Mouse (Mus musculus) gastrocnemius, postnatal 14 days (tissue): ENCODE data around the gene Hsd17b1. TPM values are rescaled to one million over a fixed set of nuclear protein-coding genes. Genes with fewer than 3 reads are reported as not detected.
"Not testable (repeated sequence)": the region's sequence is repeated elsewhere in the genome, so short reads cannot be mapped to it uniquely, and the experiment has no call there.

Experiments used
- DNase-seq: peaks from one replicate; pipeline ENCODE4 v3.0.0; 2021; ENCODE audit warnings: mixed read lengths
- intact Hi-C: fragments of 180-260 bp; cut with DNase I; formaldehyde crosslinking; loops from one replicate; pipeline ENCODE4 v1.15.1; 2025; ENCODE audit warnings: low total_unique reads
- microRNA-seq, 2 experiments: library from miRNA; unstranded; fragments of <30 nt; microRNA quantifications; one replicate each; pipeline ENCODE4 v1.2.0; 2021
- total RNA-seq, 2 experiments: library from RNA; stranded (reverse); gene quantifications; 2 replicates each; pipeline ENCODE4 v1.2.3; 2021

The Hsd17b1 gene
- total RNA-seq, 2 experiments from 2014 or later, result 0.29 TPM; not detected in 1

DNA sequence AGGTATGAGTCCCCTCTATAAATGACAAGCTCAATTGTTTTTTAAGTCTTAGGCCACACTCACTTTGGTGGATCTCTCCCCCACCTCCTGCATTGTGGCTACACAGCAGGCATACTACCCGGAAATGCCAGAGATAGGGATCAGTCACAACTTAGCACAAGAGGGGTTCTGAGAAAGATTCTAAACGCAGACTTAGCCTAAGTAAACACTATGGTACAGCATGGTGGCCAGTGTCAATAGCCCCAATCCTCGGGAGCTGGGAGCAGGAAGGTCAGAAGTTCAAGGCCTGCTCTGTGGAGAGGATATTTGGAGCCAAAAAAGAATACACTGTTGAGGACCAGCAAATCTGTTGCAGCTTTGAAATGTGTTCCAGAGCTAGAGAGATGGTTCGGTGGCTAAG, 39.9 kb downstream of the Hsd17b1 start:
- intact Hi-C loops, result loop anchor here (5.0 kb wide), 1 partner anchor 49 kb away; no protein-coding TSS in a partner anchor
- no peak for DNase-seq

DNA sequence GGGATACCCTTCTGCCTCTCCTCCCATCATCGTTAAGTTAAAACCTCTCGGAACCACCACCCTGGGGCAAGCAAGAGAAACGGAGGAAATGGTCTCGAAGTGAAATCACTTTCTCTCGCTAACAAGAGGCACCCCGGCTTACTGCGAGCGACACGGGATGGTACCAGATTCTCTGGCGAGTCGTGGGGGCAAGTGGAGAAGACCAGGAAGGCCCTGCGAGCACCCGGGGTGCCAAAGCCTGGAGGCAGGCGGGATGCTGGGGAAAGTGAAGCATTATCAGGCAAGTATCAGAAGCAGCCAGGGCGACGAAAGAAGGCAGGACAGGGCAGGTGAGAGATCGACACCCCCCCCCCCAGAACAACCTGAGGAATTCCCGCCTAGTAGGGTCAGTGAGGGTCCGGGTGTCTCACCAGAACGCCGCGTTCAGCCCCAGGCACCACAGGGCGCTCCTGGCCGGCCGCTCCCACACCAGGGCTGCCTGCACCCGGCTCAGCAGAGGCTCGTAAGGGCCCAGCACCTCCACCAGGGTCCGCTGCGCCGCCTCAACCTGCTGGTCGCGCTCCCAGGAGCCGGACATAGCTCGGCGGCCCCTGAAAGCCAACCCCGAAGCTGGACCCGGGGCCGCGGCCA, 41.0 kb downstream of the Hsd17b1 start:
- no peak for DNase-seq
- intact Hi-C loops, result loop anchor here (5.0 kb wide), 1 partner anchor 48 kb away; no protein-coding TSS in a partner anchor

DNA sequence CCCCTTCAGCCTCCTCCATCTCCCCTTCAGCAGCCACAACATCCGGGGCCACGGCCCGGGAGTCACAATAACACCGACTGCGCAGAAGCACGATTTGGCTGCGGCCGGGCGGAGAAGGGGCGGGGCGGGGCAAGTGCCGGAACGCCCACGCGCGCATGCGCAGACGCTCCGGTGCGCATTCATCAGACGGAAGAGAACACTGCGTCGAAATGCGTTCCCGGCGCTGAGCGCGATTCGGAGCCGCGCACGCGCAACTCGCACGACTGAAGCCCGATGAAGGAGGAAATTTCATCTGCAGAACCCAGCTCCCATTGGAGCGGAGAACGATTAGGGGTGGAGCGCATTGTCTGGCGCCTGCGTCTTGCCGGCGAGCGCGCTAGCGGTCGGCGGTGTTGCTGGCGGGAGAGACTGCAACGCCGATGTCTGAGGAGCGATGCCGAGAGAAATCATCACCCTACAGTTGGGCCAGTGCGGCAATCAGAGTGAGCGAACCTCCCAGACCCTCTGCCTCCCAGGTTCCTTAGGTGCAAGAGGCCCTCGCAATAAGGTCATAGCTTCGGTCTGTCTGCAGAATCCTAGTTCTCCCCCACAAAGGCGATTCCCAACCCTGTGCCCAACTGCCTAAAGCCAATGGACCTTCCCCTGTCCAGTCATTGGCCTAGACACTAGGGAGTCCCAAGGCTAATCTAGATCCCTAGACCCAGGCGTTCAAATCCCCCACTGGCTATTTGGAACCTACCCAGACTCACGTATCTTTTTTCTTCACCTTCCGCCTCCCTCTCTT, 41.7 kb downstream of the Hsd17b1 start, which contains the start of the genes Retreg3 and Tubg1:
Gene Retreg3 (minus strand): TSS at position 133 of the 784 bp plus-strand sequence.
Gene Tubg1 (plus strand): TSS at position 178 of the 784 bp plus-strand sequence.
- DNase-seq, result peak; percentile 99
- intact Hi-C loops, result loop anchor here (5.0 kb wide), 1 partner anchor 47 kb away; no protein-coding TSS in a partner anchor

GRCm38 (mm10) chr11:101120545-101121188, 42.5 kb downstream of the Hsd17b1 start:
- DNase-seq, result no peak

GRCm38 (mm10) chr11:101124494-101124893, 46.3 kb downstream of the Hsd17b1 start:
- intact Hi-C loops, result not testable (repeated sequence)

More at GRCm38 (mm10) chr11:101120545-101121188, 42.5 kb downstream of the Hsd17b1 start:
- intact Hi-C loops, result no loop called here

GRCm38 (mm10) chr11:101125008-101125407, 46.8 kb downstream of the Hsd17b1 start:
- DNase-seq, intact Hi-C loops: not testable (repeated sequence)

More at GRCm38 (mm10) chr11:101124494-101124893, 46.3 kb downstream of the Hsd17b1 start:
- DNase-seq, result not testable (repeated sequence)

- intact Hi-C loops, result no loop called here
- no peak for DNase-seq
These were observed 48.9 kb downstream of the Hsd17b1 start for GRCm38 (mm10) chr11:101127075-101127474.

DNA sequence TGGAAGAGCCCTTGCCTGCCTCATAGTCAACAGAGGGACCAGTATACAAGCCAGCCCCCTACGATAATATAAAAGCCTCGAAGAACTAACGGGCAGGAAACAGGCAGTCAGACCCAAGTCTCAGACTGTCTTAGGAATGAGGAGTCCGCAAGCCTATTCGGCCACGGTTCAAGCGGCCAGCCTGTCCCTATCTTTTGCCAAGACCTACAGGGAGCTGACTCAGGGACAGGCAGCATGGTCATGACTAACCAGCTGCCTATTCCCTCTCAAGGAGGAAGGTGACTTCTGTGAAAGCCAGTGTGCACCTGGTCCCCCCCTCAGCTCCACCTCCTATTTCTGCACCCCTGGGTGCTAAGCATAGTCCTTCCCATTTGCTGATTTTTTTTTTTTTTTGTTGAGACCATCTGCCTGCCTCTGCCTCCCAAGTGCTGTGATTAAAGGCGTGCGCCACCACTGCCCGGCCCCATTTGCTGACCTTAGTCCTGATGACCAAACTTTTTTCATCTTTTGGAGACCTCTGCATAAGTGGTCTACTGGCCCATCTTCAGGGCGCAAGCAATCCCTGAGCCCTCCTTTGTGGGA, 50.9 kb downstream of the Hsd17b1 start:
- DNase-seq, result peak; percentile 41
- intact Hi-C loops, result no loop called here

Small RNA genes within 50 kb of the gene (microRNA-seq; reads per million reads assigned to microRNA genes)
- gene Mir6928, result 0 to 0.64 reads per million in 2 experiments

Other genes starting within 250 kb of the Hsd17b1 start
- 100 to 1,000 TPM in 1 of 2 experiments, 10 to 100 TPM in 1; 100.0 to 110 TPM for gene Stat5b, start 227.7 kb upstream of the Hsd17b1 start, total RNA-seq
- 10 to 100 TPM; 17.9 to 21.5 TPM for gene Stat5a, start 219.1 kb upstream of the Hsd17b1 start, total RNA-seq
- 10 to 100 TPM; 41.7 to 43.6 TPM for gene Stat3, start 138.9 kb upstream of the Hsd17b1 start, total RNA-seq
- 100 to 1,000 TPM; 226 to 256 TPM for gene Cavin1, start 107.5 kb upstream of the Hsd17b1 start, total RNA-seq
- gene Atp6v0a1, start 69.0 kb upstream of the Hsd17b1 start, total RNA-seq, result 10 to 100 TPM; 53.4 to 58.5 TPM
- gene Naglu, start 8.4 kb upstream of the Hsd17b1 start, total RNA-seq, result 1 to 10 TPM; 6.2 to 7.4 TPM
- gene Coasy, start 4.2 kb downstream of the Hsd17b1 start, total RNA-seq, result 1 to 10 TPM; 8.1 to 9.5 TPM
- 10 to 100 TPM; 10.8 to 12.4 TPM for gene Mlx, start 8.9 kb downstream of the Hsd17b1 start, total RNA-seq
- 1 to 10 TPM; 1.1 to 1.5 TPM for gene Psmc3ip, start 17.0 kb downstream of the Hsd17b1 start, total RNA-seq
- 10 to 100 TPM; 33.3 to 34.9 TPM for gene Retreg3, start 41.5 kb downstream of the Hsd17b1 start, total RNA-seq
- 10 to 100 TPM; 26.3 to 31.2 TPM for gene Tubg1, start 41.5 kb downstream of the Hsd17b1 start, total RNA-seq
- gene Tubg2, start 77.5 kb downstream of the Hsd17b1 start, total RNA-seq, result 1 to 10 TPM; 3.1 to 4.6 TPM
- 1 to 10 TPM; 1.8 to 2.4 TPM for gene Cntnap1, start 92.1 kb downstream of the Hsd17b1 start, total RNA-seq
- 10 to 100 TPM; 22.0 to 26.9 TPM for gene Plekhh3, start 92.9 kb downstream of the Hsd17b1 start, total RNA-seq
- under 1 TPM in 1 of 2 experiments, not detected in 1; 0.12 TPM for gene Ccr10, start 97.0 kb downstream of the Hsd17b1 start, total RNA-seq
- 10 to 100 TPM; 13.5 to 18.1 TPM for gene Ezh1, start 148.1 kb downstream of the Hsd17b1 start, total RNA-seq
- gene Ramp2, start 167.6 kb downstream of the Hsd17b1 start, total RNA-seq, result 10 to 100 TPM; 69.8 to 97.1 TPM
- gene Vps25, start 175.3 kb downstream of the Hsd17b1 start, total RNA-seq, result 10 to 100 TPM; 38.1 to 39.0 TPM
- gene Wnk4, start 182.2 kb downstream of the Hsd17b1 start, total RNA-seq, result 1 to 10 TPM in 1 of 2 experiments, under 1 TPM in 1; 0.89 to 1.0 TPM
- under 1 TPM; 0.13 to 0.21 TPM for gene Cntd1, start 200.6 kb downstream of the Hsd17b1 start, total RNA-seq
- 10 to 100 TPM; 70.0 to 73.4 TPM for gene Coa3, start 200.7 kb downstream of the Hsd17b1 start, total RNA-seq
- 10 to 100 TPM; 70.7 to 72.9 TPM for gene Becn1, start 223.9 kb downstream of the Hsd17b1 start, total RNA-seq
- gene Psme3, start 237.8 kb downstream of the Hsd17b1 start, total RNA-seq, result 10 to 100 TPM; 60.9 to 61.2 TPM
- gene Aoc2, start 246.7 kb downstream of the Hsd17b1 start, total RNA-seq, result 1 to 10 TPM; 1.2 to 1.3 TPM